Mouse (Mus musculus): ENCODE data around the gene Med28. TPM values are rescaled to one million over a fixed set of nuclear protein-coding genes. Genes with fewer than 3 reads are reported as not detected.

The Med28 gene
- total RNA-seq, 1 experiment: 122 TPM

DNA sequence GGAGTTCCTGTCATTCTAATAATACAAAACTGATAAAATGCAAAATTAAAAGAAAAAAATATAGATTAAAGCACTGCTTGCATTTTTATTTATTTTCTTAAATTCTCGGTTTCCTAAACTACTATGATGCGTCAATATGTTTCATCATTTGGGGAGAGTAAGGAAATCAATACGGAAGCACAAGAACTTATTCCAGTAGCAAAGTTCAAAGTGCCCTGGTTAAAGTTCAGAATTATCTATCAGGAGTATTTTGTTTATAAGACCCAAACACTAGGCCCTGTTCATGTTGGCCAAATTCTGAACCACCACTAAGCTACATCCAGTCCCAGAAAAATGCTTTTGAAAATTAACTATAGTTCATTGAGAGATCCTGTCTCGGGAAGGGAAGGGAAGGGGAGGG, 45.3 kb upstream of the Med28 start:
- no peaks in the 10 kb centered on the region for H3K9me3 ChIP-seq (ENCODE audit: control insufficient read depth, insufficient read depth, low read depth, low read length)
- DNase-seq (ENCODE audit: low read depth, low spot score): no peak
- no peak overlapping the region for H3K27ac ChIP-seq (ENCODE audit: insufficient read depth, low read depth, low read length, poor library complexity, severe bottlenecking)
- in situ Hi-C loops (cut with MboI; ENCODE audit: low sequenced_read_pairs in 2 of 2, unreplicated experiment in 2 of 2): loop anchor here in 1 of 2 experiments (10.0 to 25.0 kb wide), 2 partner anchors 190 to 863 kb away; partner anchors contain the start of gene Ncapg
- no peak overlapping the region for H3K9ac ChIP-seq (ENCODE audit: insufficient read depth, low read depth, low read length, poor library complexity, severe bottlenecking)
- no peak for TF ChIP-seq CHD2 (IDR thresholded peaks at IDR 0.05; ENCODE audit: low read depth, low read length)
- TF ChIP-seq ZC3H11A (IDR thresholded peaks at IDR 0.05; ENCODE audit: borderline replicate concordance, low read depth, low read length): no peak
- no peak for TF ChIP-seq ZNF384 (IDR thresholded peaks at IDR 0.05; ENCODE audit: low read depth, low read length)
- TF ChIP-seq HCFC1 (IDR thresholded peaks at IDR 0.05; ENCODE audit: borderline replicate concordance, insufficient read depth, low read length): no peak
- TF ChIP-seq MAFK (IDR thresholded peaks at IDR 0.05; ENCODE audit: insufficient read depth, low read depth, low read length): no peak
- no peak overlapping the region for H3K4me3 ChIP-seq (ENCODE audit: insufficient read depth in 1 of 2, low read depth in 1 of 2, low read length in 2 of 2, poor library complexity in 1 of 2, severe bottlenecking in 1 of 2)
- no peaks in the 10 kb centered on the region for H3K36me3 ChIP-seq (ENCODE audit: control insufficient read depth, insufficient read depth, low read length, poor library complexity, severe bottlenecking)
- H3K4me1 ChIP-seq (ENCODE audit: control insufficient read depth in 2 of 2, insufficient read depth in 2 of 2, low read length in 2 of 2, poor library complexity in 1 of 2): no peaks in the 10 kb centered on the region

GRCm38 (mm10) chr5:45475771-45476170, 44.3 kb upstream of the Med28 start:
- in situ Hi-C loops (cut with MboI; ENCODE audit: low sequenced_read_pairs in 2 of 2, unreplicated experiment in 2 of 2): loop anchor here in 1 of 2 experiments (10.0 kb wide), 1 partner anchor 189 kb away; the partner anchor contains the start of gene Ncapg
- Histone ChIP-seq H3K27ac (ENCODE audit: insufficient read depth, low read depth, low read length, poor library complexity, severe bottlenecking) (no peak overlapping the region), H3K9ac (ENCODE audit: insufficient read depth, low read depth, low read length, poor library complexity, severe bottlenecking) (no peak overlapping the region), H3K4me3 (ENCODE audit: insufficient read depth in 1 of 2, low read depth in 1 of 2, low read length in 2 of 2, poor library complexity in 1 of 2, severe bottlenecking in 1 of 2) (no peak overlapping the region), H3K36me3 (ENCODE audit: control insufficient read depth, insufficient read depth, low read length, poor library complexity, severe bottlenecking) (no peaks in the 10 kb centered on the region), H3K9me3 (ENCODE audit: control insufficient read depth, insufficient read depth, low read depth, low read length) (no peaks in the 10 kb centered on the region), H3K4me1 (ENCODE audit: control insufficient read depth in 2 of 2, insufficient read depth in 2 of 2, low read length in 2 of 2, poor library complexity in 1 of 2) (no peaks in the 10 kb centered on the region)
- TF ChIP-seq ZNF384 (IDR thresholded peaks at IDR 0.05; ENCODE audit: low read depth, low read length) (no peak), ZC3H11A (IDR thresholded peaks at IDR 0.05; ENCODE audit: borderline replicate concordance, low read depth, low read length) (no peak), CHD2 (IDR thresholded peaks at IDR 0.05; ENCODE audit: low read depth, low read length) (no peak)
- DNase-seq (ENCODE audit: low read depth, low spot score): no peak

DNA sequence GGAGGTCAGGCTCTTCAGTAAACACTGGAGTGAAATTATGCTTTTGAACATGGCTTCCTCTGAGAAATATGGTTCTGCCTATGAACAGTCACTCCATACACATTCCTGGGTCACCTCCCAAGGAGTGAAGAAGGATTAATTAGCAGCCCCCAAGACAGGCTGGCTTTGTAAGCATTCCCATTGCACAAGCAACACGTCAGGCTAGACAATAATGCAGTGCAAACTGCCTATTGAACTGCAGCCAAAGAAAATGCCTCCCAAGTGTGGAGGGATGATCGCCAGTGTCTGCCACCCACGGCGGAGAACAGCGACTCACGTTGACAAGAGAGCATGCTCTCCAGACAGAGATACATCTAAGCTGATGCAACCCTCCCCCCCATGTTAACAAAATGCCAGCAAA, 43.7 kb upstream of the Med28 start:
- Histone ChIP-seq H3K36me3 (ENCODE audit: control insufficient read depth, insufficient read depth, low read length, poor library complexity, severe bottlenecking) (no peaks in the 10 kb centered on the region), H3K4me3 (ENCODE audit: insufficient read depth in 1 of 2, low read depth in 1 of 2, low read length in 2 of 2, poor library complexity in 1 of 2, severe bottlenecking in 1 of 2) (no peak overlapping the region), H3K27ac (ENCODE audit: insufficient read depth, low read depth, low read length, poor library complexity, severe bottlenecking) (no peak overlapping the region), H3K9ac (ENCODE audit: insufficient read depth, low read depth, low read length, poor library complexity, severe bottlenecking) (no peak overlapping the region), H3K4me1 (ENCODE audit: control insufficient read depth in 2 of 2, insufficient read depth in 2 of 2, low read length in 2 of 2, poor library complexity in 1 of 2) (no peaks in the 10 kb centered on the region), H3K9me3 (ENCODE audit: control insufficient read depth, insufficient read depth, low read depth, low read length) (no peaks in the 10 kb centered on the region)
- TF ChIP-seq MAFK (IDR thresholded peaks at IDR 0.05; ENCODE audit: insufficient read depth, low read depth, low read length) (no peak), CHD2 (IDR thresholded peaks at IDR 0.05; ENCODE audit: low read depth, low read length) (no peak), ZC3H11A (IDR thresholded peaks at IDR 0.05; ENCODE audit: borderline replicate concordance, low read depth, low read length) (no peak), ZNF384 (IDR thresholded peaks at IDR 0.05; ENCODE audit: low read depth, low read length) (no peak)
- in situ Hi-C loops (cut with MboI; ENCODE audit: low sequenced_read_pairs in 2 of 2, unreplicated experiment in 2 of 2): loop anchor here in 1 of 2 experiments (10.0 kb wide), 1 partner anchor 189 kb away; the partner anchor contains the start of gene Ncapg
- no peak for DNase-seq (ENCODE audit: low read depth, low spot score)

DNA sequence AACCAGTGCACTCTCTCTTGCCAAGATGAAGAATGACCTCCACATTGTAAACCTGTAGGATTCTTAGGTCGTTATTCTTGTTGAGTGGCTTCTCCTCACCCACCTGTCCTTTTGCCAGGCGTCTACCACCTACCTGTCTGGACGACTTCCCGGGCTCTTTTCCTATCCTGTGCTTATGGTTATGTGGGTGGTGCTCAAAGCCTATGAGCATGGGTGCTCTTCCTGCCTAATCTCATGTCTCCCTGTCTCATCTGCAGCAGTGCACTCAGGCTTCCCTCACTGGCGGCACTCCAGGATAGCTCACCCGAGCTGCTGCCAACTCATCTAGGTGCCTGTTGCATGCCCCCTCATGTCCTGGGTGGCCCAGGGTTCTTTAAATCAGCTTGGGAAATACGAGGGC, 42.4 kb upstream of the Med28 start:
- H3K36me3 ChIP-seq (ENCODE audit: control insufficient read depth, insufficient read depth, low read length, poor library complexity, severe bottlenecking): no peaks in the 10 kb centered on the region
- no peaks in the 10 kb centered on the region for H3K9me3 ChIP-seq (ENCODE audit: control insufficient read depth, insufficient read depth, low read depth, low read length)
- no peaks in the 10 kb centered on the region for H3K4me1 ChIP-seq (ENCODE audit: control insufficient read depth in 2 of 2, insufficient read depth in 2 of 2, low read length in 2 of 2, poor library complexity in 1 of 2)
- no peak overlapping the region for H3K4me3 ChIP-seq (ENCODE audit: insufficient read depth in 1 of 2, low read depth in 1 of 2, low read length in 2 of 2, poor library complexity in 1 of 2, severe bottlenecking in 1 of 2)
- TF ChIP-seq MAFK (IDR thresholded peaks at IDR 0.05; ENCODE audit: insufficient read depth, low read depth, low read length) (no peak), CHD2 (IDR thresholded peaks at IDR 0.05; ENCODE audit: low read depth, low read length) (no peak), HCFC1 (IDR thresholded peaks at IDR 0.05; ENCODE audit: borderline replicate concordance, insufficient read depth, low read length) (no peak), ZC3H11A (IDR thresholded peaks at IDR 0.05; ENCODE audit: borderline replicate concordance, low read depth, low read length) (no peak)
- no peak overlapping the region for H3K27ac ChIP-seq (ENCODE audit: insufficient read depth, low read depth, low read length, poor library complexity, severe bottlenecking)
- no peak for DNase-seq (ENCODE audit: low read depth, low spot score)
- in situ Hi-C loops (cut with MboI; ENCODE audit: low sequenced_read_pairs in 2 of 2, unreplicated experiment in 2 of 2): loop anchor here in 1 of 2 experiments (10.0 kb wide), 1 partner anchor 187 kb away; the partner anchor contains the start of gene Ncapg
- H3K9ac ChIP-seq (ENCODE audit: insufficient read depth, low read depth, low read length, poor library complexity, severe bottlenecking): no peak overlapping the region

DNA sequence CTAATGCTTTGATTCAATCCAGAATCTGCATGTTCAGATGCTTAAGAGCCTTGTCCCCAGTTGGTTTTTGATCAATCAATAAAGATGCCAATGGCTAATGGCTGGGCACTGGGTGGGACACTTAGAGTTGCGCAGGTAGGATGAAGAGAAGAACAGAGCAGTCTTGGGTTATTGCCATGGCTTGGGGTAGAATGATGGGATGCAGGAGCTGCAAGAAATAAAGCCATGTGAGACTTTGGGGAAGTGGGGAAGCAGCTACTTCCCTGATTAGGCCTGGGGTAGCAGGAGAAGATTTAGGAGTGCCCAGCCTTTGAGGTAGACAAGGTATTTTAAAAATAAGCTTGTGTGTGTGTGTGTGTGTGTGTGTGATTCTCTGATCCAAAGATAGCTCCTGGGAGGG, 40.0 kb upstream of the Med28 start:
- Histone ChIP-seq H3K27ac (ENCODE audit: insufficient read depth, low read depth, low read length, poor library complexity, severe bottlenecking) (no peak overlapping the region), H3K9ac (ENCODE audit: insufficient read depth, low read depth, low read length, poor library complexity, severe bottlenecking) (no peak overlapping the region), H3K4me3 (ENCODE audit: insufficient read depth in 1 of 2, low read depth in 1 of 2, low read length in 2 of 2, poor library complexity in 1 of 2, severe bottlenecking in 1 of 2) (no peak overlapping the region), H3K36me3 (ENCODE audit: control insufficient read depth, insufficient read depth, low read length, poor library complexity, severe bottlenecking) (no peaks in the 10 kb centered on the region), H3K9me3 (ENCODE audit: control insufficient read depth, insufficient read depth, low read depth, low read length) (no peaks in the 10 kb centered on the region), H3K4me1 (ENCODE audit: control insufficient read depth in 2 of 2, insufficient read depth in 2 of 2, low read length in 2 of 2, poor library complexity in 1 of 2) (no peaks in the 10 kb centered on the region)
- no peak for DNase-seq (ENCODE audit: low read depth, low spot score)
- TF ChIP-seq ZNF384 (IDR thresholded peaks at IDR 0.05; ENCODE audit: low read depth, low read length): no peak
- TF ChIP-seq ZC3H11A (IDR thresholded peaks at IDR 0.05; ENCODE audit: borderline replicate concordance, low read depth, low read length): no peak
- TF ChIP-seq HCFC1 (IDR thresholded peaks at IDR 0.05; ENCODE audit: borderline replicate concordance, insufficient read depth, low read length): no peak
- no peak for TF ChIP-seq MAFK (IDR thresholded peaks at IDR 0.05; ENCODE audit: insufficient read depth, low read depth, low read length)
- TF ChIP-seq CHD2 (IDR thresholded peaks at IDR 0.05; ENCODE audit: low read depth, low read length): no peak
- in situ Hi-C loops (cut with MboI; ENCODE audit: low sequenced_read_pairs in 2 of 2, unreplicated experiment in 2 of 2): no loop called here
